Mouse (Mus musculus) 3134 (cell line): ENCODE data around the gene Pcsk5.

Experiments used
- DNase-seq: peaks from one replicate; pipeline ENCODE4 v3.0.0-alpha.2; 2011; ENCODE audit warnings: low spot score; ENCODE audit not compliant: insufficient read length; ENCODE audit errors: extremely low read depth

Gene Pcsk5

DNA sequence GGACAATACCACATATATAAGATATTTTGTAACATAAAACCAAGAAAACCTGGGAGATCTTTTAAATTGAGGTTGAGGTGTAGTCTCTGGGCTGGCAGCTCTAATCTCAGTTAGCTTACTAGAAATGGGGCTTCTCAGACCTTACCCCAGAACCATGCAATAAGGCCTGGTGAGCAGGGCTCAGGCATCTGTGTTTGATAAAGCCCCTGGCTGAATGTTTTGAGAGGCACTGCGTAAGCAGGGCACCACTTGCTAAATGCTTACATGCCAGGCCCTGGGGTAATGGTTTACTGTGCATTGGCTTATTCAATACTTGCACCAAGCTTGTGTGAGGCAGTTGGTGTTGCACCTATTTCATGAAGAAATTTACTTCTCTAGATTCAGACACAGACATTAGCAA is 247.1 kb downstream of the Pcsk5 start:
- DNase-seq: no peak

DNA sequence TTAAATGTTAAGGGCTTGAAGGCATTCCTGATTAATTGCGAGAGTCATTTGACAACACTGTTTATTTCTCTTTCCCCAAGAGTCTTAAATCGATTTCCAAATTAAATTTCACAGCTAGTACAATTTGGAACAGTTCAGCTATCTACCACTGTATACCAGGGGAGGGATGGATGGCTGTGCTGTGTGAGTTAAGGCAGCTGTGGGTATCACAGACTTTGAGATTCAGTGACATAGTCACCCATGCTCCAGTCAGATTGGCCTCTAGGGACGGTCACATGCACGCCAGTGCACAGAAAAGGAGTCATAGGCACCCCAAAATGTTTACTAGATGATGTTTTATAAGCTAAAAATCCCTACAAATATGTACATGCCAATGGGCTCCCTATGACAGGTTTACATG is 260.0 kb downstream of the Pcsk5 start:
- DNase-seq: no peak

DNA sequence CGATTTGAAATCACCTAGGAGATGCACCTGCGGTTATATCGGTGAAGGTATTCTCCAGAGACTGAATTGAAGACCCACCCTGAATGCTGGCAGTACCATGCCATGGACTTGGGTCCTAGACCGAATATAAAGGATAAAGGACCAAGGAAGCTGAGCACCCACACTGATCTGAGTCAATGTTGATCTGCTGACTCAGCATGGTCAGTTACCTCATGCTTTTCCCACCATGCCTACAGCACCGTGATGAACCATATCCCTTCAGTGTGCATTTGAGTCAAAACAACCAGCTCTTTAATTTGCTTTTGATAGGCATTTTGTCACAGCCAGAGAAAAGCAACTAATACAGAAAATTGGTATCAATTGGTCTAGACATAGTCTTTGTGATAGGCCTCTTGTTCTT is 262.9 kb downstream of the Pcsk5 start:
- no peak for DNase-seq

DNA sequence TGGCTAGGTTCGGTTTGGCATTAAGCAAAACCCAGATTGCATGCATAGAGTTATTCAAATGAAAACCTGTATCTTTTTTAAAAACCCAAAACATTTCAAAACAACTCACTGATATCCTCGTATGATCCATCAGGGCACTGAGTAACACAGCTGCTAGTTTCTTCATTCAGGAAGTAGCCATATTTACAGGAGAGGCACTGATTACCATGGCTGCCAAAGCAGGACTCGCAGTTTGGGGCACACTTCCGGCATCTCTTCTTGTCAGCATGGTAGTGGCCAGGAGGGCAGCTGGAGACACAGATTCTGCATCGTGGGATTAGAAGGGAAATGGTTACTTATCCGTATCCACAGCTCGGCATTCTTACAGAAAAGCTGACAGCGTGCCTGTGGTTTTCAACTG is 265.1 kb downstream of the Pcsk5 start:
- no peak for DNase-seq

DNA sequence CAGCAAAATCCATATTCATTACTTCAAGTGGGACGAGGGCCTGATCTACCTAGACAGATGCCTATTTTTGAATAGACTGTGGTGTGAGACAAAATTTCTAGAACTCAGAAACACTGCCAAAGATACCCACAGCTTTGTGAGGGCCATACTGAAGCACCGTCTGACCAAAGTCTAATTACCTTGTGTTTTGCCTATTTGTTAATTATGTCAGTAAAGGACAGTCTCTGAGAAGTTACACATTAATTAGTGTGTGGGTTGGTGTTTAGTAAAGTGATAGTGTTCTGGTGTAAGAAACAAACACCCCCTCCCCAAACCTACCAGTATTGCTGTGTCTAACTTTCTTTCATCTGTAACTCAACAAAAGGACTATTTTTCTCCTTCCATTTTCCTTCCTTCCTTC is 266.5 kb downstream of the Pcsk5 start:
- DNase-seq: no peak

DNA sequence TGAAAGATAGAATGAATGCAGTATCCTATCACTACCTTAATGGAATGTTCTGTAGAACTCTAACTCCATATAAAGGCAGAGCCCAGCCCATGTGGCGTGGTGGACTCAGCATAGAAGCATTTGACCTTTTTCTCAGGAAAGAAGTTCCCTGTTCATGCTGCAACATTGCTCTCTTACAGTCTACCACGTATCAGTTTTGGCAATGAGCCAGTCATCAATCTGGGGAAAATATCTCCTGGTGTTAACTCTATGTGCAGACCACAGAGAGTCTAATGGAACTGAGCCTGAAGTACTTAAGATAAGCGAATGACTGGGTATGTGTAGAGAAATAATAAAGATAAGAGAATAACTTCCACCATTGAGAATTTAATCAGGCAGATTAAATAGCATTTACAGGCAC is 270.2 kb downstream of the Pcsk5 start:
- DNase-seq: no peak

DNA sequence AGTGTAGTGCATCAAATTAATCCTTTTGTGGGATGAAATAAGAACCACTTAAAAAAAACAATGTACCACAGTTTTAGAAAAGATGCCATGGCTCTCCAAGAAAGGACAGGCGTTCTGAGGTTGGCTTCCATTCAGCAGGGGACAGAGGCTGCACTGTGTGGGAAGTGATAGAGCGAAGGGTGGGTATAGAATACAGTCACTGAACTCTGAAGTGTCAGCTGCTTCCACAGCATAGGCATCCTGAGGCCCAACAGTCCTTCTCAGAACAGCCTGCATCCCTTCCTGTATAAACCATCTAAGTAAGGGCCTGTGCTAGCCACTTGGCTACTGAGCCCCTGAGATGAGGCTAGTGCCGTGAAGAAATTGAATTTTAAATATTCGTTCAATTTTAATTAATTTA is 271.3 kb downstream of the Pcsk5 start:
- DNase-seq: no peak

DNA sequence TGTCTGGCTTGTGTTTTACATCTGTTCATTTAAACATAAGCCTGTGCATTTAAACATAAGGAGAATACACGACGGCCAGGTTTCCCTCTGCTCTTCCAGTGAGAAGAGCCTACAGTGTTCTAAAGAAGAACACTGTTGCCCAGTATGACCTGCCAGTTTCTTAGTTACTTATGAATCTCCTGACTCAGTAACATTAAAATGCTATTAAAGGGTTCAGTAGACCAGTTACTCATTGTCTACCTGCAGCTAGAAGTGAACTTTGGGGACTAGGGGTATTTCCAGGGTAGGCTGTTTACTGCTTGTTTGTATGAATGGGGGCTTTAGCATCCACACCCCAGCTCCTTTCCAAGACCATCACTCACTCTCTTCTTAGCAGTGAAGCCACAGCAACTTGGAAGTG is 278.7 kb downstream of the Pcsk5 start:
- no peak for DNase-seq

DNA sequence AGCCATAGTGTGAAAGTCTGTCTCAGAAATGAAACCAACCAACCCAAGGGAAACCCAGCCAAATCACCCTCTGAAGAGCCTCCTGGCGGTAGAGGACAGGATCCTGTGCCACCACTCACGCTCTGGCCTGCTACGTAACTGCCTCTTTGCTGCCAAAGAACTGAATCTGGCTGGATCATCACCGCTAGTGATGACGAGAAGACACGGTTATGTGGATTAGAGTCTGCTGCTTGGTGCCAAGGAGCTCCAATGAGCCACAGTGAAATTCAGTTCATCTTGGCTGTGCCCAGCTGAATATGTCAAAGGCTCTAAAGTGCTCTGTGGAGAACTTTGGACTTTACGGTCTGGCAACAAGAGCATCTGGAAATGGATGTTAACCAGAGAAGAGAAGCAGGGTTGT is 282.3 kb downstream of the Pcsk5 start:
- DNase-seq: no peak

DNA sequence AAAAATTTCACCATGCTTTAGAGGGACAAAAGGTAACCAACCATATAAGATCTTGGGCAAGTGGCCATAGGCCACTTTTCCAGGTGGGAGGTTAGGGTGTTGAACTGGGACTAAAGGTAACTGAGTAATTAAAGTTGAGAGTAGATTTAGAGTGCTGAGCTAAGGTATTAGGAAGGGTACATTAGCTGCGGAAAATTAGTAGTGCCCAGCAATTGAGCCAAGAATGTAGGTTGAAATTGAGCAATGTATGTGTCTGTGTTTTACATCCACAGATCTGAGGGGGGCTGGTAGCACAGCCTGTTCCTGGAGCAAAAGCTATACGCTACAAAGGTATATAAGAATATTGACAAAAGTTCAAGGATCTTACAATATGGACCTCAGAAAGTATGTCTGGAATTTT is 282.9 kb downstream of the Pcsk5 start:
- no peak for DNase-seq

DNA sequence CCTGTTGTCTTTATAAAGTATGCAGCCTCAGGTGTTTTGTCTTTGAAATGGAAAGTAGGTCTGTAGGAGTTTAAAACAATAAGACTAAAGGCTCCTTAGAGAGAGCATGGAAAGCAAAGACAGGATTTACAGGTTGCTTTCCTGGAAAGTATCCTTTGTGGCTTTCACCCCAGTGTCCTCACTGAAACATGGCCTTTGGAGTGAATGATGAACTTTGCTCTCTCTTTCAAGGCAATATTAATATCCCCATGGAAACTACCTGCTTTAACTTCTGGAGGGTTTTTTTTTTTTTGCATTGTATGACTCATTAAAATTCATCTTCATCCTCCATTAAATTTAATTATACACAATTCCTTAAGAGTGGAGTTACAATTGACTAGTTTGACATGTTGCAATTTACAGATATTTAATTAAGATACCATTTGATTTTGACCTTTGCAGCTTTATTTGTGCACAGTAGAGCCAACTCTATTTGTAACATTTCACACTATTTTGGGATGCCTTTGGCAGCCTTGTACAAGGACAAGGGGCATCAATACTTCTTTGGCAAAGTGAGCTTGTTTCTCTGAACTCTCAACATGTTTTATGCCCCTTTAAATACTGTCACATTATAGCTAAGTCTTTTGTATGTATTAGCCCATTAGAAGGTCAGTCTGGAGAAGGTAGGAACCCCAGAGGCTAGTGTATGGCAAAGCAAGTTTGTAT is 283.9 kb downstream of the Pcsk5 start:
- DNase-seq: no peak

DNA sequence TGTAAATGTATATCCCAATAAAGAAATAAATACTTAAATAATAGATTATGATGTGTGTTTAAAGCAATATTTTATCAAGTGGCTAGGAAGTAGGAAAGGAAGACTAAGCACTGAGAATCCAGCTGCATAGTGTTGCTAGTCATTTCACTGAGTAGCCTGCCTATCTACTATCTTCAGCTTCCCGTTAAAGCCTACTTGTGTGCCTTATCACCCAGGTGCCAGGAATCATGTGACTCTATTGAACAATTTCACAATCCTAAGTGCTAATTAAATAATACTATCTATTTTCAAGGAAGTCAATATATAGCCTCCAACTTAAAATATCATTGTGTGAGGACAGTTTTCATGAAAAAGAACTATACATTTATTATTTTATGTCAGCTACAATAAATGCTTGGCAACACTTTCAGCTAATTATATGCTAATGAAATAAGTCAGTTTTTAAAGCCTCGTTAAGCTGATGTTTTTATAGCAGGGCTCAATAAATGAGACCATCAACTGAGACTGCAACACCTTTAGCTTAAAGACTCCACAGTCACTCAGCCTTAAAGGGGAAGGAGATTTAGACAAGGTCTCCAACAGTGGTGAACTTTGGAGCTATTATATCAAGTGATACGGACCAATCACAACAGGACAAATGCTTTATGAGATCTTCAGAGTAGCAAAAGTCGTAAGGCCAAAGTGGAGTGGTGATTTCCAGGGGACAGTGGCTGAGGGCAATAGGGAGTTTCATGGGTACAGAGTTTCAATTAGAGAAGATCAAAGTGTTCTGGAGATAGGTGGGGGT is 308.5 kb downstream of the Pcsk5 start:
- DNase-seq: no peak

DNA sequence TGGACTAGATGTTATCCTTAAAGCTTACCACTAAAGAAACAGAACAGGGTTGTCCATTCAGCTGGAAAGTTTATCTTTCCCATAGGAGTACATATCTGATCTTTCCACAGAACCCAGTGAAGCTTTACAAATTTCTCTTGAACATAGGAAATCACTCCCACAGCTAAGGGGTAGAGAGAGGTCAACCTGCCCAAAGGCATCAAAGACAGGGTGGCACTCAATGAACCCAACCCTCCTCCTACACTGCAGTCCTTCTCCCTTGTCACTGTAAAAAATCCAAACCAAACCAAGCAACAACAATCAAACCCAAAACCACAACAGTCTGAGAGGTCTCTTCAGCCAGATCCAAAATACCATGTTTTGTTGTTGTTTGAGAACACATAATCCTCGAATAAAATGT is 311.9 kb downstream of the Pcsk5 start:
- no peak for DNase-seq

DNA sequence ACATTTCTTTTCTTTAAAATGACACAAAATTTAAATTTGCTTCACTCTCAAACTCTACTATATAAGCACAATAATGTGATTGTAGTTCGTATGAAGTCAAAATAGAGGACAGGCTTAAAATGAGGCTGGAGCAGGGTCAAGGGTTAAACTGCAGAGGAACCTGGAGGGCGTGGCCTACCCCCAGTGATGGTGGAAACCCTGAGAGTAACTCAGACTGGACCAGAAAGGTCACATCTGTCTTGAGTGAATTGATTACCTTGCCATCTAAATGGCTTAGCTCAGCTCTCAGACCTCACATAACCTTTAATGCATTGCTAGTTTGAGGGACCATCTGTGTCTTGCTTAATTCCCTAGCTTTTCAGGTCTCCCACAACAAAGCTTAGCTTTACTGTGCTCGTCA is 323.0 kb downstream of the Pcsk5 start:
- no peak for DNase-seq

DNA sequence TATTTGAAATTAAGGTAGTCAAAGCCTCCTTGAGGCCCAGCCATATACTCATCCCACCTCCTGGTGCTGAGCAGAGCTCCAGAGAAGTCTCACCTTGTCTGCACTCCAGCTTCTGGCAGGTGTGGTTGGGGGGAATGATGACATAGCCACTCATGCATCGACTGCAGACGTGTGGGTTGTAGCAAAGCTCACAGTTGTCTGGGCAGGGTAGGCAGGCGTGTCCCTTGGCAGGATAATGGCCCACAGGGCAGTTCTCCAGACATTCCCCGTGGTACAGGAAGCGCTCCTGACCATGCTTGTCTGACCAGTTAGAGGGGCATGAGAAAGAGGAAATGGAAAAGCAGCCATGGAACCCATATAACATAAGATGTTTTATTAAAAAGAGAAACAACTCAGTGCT is 326.1 kb downstream of the Pcsk5 start:
- DNase-seq: no peak

DNA sequence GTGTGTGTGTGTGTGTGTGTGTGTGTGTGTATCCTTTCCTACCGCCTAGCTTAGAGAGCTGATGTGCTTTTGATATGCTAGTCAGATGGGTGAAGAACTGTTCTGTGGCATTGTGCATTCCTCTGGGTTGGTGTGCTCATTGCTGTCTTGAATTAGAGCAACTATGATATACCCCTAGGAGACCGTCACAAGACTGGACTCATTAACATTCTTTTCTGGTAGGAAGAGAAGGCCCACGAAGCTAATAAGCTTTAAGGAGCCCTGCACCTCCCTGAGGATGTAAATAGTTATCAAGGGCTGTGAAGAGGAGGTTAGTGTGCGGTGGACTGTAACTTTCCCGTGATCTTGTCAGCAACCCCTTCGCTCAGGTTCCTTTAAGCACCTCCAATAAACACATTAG is 333.2 kb downstream of the Pcsk5 start:
- DNase-seq: no peak

DNA sequence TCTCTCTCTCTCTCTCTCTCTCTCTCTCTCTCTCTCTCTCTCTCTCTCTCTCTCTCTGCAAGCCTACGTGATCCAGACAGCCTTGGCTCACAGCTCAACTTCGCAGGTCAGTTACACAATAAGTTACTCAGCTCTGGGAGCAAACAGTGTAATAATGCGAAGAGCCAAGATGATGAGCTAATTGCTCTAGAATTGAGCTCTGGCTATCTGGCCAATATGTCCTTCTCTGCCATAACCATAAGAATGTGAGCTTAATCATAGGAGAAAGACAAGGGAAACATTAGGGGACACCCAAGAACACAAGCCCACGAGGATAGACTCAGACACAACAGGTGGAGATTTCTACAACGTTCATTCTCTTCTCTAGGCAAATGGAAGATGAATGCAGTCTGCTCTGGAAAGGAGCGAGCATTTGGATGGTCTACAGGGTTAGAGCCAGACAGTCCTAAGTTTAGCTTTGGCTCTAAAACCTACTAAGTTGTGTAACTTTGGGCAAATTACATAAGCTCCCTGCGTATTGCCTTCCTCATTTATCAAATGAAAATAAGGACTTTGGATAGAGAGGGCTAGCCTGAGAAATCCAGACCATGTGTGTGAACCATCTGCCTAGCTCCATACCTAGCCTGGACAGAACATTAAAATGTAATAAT is 338.7 kb downstream of the Pcsk5 start:
- no peak for DNase-seq

DNA sequence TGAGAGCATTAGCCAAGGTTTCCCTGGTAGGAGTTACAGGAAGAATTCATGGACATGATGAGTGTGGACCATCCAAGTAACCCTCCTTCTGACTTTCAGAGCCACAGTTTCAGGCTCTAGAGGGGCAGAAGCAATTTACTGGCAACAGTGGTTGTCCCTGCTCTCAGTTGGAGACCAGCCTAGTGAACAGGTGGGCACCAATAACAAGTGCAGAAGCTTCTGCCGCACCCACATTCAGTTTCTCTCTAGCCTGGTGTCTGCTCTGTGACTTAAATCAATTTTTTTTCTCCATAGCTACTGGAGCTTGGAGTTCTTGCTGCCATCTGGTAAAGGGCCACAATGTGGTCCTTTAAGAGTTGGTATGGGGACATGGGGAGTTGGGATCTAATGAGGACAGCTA is 341.3 kb downstream of the Pcsk5 start:
- DNase-seq: no peak

DNA sequence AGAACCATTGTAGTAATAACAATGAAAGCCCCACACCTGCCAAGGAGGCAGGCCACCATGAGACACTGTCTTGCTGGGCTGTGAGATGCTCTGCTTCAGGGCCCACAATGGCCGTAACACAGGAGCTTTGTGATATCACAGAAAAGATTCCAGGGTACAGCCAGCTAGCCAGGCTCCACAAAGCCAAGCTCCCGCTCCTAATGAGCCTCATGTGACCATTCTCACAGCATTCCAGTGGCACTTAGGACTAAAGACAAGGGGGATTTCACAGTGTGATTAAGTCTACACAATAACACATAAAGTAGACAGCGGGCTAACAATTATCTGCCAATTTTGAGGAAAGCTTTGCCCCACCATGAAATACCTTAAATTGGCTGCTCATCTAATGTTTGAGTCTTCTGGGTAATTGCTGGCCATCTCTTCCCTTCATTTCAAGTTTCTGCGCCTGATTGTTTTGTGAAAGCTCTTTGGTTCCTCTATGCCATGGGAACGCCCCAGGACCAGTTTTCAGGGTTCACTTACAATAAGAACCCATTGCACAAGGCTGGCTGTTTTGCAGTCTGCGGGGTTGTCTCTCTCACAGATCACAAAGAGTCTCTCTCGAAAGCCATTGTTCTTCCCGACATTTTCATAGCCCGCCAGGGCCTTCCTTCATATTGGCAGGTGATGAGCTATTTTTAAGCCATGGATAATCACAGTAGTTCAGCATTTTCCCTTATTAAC is 345.4 kb downstream of the Pcsk5 start:
- no peak for DNase-seq

DNA sequence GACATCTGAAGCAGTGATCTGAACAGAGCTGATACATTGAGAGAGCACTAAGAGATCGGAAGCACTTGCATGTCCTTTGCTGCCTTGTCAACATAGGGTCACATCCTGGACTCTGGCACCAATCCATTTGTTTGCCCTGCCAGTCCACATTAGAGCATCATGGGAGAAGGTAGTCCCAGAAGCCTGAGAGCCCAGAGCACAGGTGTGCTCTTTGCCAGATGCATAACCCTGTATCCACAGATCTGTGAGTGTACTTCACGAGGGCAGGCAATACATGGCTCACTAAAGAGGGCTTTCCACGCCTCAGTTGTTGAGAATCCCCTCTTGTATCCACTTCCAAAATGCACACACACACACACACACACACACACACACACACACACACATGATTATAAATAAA is 346.1 kb downstream of the Pcsk5 start:
- no peak for DNase-seq

DNA sequence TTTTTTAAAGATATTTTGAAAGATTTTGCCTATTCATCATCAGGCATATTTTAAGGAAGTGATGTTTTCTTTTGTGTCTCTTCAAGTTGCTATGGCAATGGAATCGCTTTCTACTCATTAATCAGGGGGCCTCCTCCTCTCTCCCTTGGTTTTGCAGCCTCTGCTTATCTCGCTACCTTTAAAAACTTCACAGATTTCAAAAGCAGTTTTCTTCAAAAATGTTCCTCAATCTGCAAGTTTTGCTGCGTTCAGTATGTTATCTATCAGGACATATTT is 347.6 kb downstream of the Pcsk5 start:
- no peak for DNase-seq
